Mouse (Mus musculus): ENCODE data around the gene Igdcc4.

DNA sequence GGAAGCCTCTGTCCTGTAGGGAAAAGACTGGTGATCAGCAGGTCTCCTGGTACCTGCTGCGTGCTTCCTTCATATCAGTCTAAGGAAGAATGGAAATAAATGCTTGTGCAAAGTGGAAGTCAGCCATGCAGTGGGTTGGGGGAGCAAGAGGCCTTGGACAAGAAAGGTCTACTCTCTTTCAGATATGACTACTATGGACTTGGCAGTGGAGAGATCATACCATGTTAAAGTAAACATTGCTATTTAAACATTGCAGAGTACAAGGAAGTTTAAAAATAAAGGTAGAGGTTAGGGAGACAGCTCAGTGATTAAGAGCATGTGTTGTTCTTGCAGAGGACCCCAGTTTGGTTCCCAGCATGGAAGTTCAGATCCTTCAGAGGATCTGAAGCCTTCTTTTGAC is 6.6 kb downstream of the Igdcc4 start:
- TF ChIP-seq CTCF (IDR thresholded peaks at IDR 0.05; ENCODE audit: borderline replicate concordance, insufficient read depth, low read length) (no peak), POLR2A (IDR thresholded peaks at IDR 0.05; ENCODE audit: low read depth, low read length) (no peak)
